Mouse (Mus musculus) kidney, postnatal 0 days (tissue): ENCODE data around the gene Fgfr2. TPM values are rescaled to one million over a fixed set of nuclear protein-coding genes. Genes with fewer than 3 reads are reported as not detected.
A peak's percentile ranks its signal among the peaks of the same experiment; 100 is the strongest.

Source experiments
- ATAC-seq: fragments of 200-750 bp; cut with Nextera tagmentation; replicated peaks from 2 replicates; pipeline ENCODE4 v1.8.0; 2017; ENCODE audit warnings: low read depth, moderate number of reproducible peaks, moderate TSS enrichment, moderate library complexity; ENCODE audit not compliant: low FRiP score
- DNase-seq: peaks from one replicate; pipeline ENCODE4 v3.0.0-alpha.2; 2016; ENCODE audit warnings: low spot score
- H3K27ac ChIP-seq: fragments of 300-500 bp; sonication (generic); 2 replicates; pipeline ENCODE4 v1.5.1; 2014; ENCODE audit warnings: mild to moderate bottlenecking
- H3K27me3 ChIP-seq: fragments of 300-500 bp; sonication (generic); 2 replicates; pipeline ENCODE4 v1.6.1; 2014; ENCODE audit warnings: low read length, mixed read lengths; ENCODE audit not compliant: insufficient read depth
- H3K36me3 ChIP-seq: fragments of 300-500 bp; sonication (generic); 2 replicates; pipeline ENCODE4 v1.6.1; 2014; ENCODE audit warnings: low read length, mixed read lengths; ENCODE audit not compliant: insufficient read depth
- H3K4me1 ChIP-seq: fragments of 300-500 bp; sonication (generic); replicated peaks from 2 replicates; pipeline ENCODE4 v1.6.1; 2014; ENCODE audit warnings: antibody characterized with exemption, low read length, mixed read lengths; ENCODE audit not compliant: insufficient read depth
- H3K4me2 ChIP-seq: fragments of 300-500 bp; sonication (generic); 2 replicates; pipeline ENCODE4 v1.6.1; 2014; ENCODE audit warnings: mild to moderate bottlenecking, low read length, moderate library complexity, mixed read lengths
- H3K4me3 ChIP-seq: fragments of 300-500 bp; sonication (generic); replicated peaks from 2 replicates; pipeline ENCODE4 v1.5.1; 2014; ENCODE audit warnings: low read depth, low read length
- H3K9ac ChIP-seq: fragments of 300-500 bp; sonication (generic); 2 replicates; pipeline ENCODE4 v1.6.1; 2014; ENCODE audit warnings: low read depth, low read length
- H3K9me3 ChIP-seq: fragments of 300-500 bp; sonication (generic); replicated peaks from 2 replicates; pipeline ENCODE4 v1.6.1; 2016; ENCODE audit warnings: low read length, inconsistent platforms, mixed read lengths
- CTCF ChIP-seq: IDR thresholded peaks from 2 replicates; pipeline ENCODE4 v1.5.1; 2016; ENCODE audit warnings: antibody characterized with exemption, low read depth, mild to moderate bottlenecking, moderate library complexity
- WGBS: fragments of 180-500 bp; shearing (Covaris S2); extraction: QIAGEN DNeasy Blood & Tissue Kit; methylation state at CpG from one replicate; pipeline ENCODE4 v1.1.7; 2014; 5-methylcytosine and 5-hydroxymethylcytosine counted together
- polyA plus RNA-seq: library from polyadenylated mRNA; unstranded; fragments of >200 nt; fragmentation: Nextera tagmentation; extraction: Ambion mirVana; gene quantifications from 2 replicates; pipeline ENCODE4 v1.2.1, GENCODE M21; 2015

Fgfr2 gene
- polyA plus RNA-seq, 1 experiment from 2014 or later = 79.8 TPM

- Histone ChIP-seq H3K4me2 (no peak overlapping the region), H3K4me1 (no peaks in the 10 kb centered on the region), H3K36me3 (no peaks in the 10 kb centered on the region), H3K9ac (no peak overlapping the region), H3K4me3 (no peak overlapping the region), H3K27ac (no peak overlapping the region), H3K27me3 (no peaks in the 10 kb centered on the region), H3K9me3 (no peaks in the 10 kb centered on the region)
- peak; percentile 36; the same call in 1 of the 2 replicates for TF ChIP-seq CTCF
- DNase-seq (no peak), ATAC-seq (no peak)
- WGBS = 81% methylated on average over 7 of the region's 7 CpGs
Measured at GRCm38 (mm10) chr7:132705130-132705529, 418.0 kb downstream of the Fgfr2 start.

- DNase-seq (no peak), ATAC-seq (no peak)
- H3K4me1 ChIP-seq = no peaks in the 10 kb centered on the region
- no peak overlapping the region for H3K4me3 ChIP-seq
- no peaks in the 10 kb centered on the region for H3K27me3 ChIP-seq
- H3K4me2 ChIP-seq = no peak overlapping the region
- no peak overlapping the region for H3K9ac ChIP-seq
- no peaks in the 10 kb centered on the region for H3K36me3 ChIP-seq
- WGBS = 89% methylated on average over 8 of the region's 8 CpGs
- H3K9me3 ChIP-seq = no peaks in the 10 kb centered on the region
- no peak overlapping the region for H3K27ac ChIP-seq
- TF ChIP-seq CTCF = no peak
Measured at GRCm38 (mm10) chr7:132704310-132704875, 418.8 kb downstream of the Fgfr2 start.

- TF ChIP-seq CTCF = no peak
- Histone ChIP-seq H3K9me3 (no peaks in the 10 kb centered on the region), H3K4me3 (no peak overlapping the region), H3K27ac (no peak overlapping the region), H3K9ac (no peak overlapping the region), H3K4me2 (no peak overlapping the region), H3K4me1 (no peaks in the 10 kb centered on the region), H3K36me3 (no peaks in the 10 kb centered on the region), H3K27me3 (no peaks in the 10 kb centered on the region)
- WGBS = 83% methylated on average over 9 of the region's 9 CpGs
- no peak for DNase-seq
- no peak for ATAC-seq
Measured at GRCm38 (mm10) chr7:132703515-132704309, 419.4 kb downstream of the Fgfr2 start.

- Histone ChIP-seq H3K27me3 (no peaks in the 10 kb centered on the region), H3K27ac (no peak overlapping the region), H3K4me3 (no peak overlapping the region), H3K9me3 (no peaks in the 10 kb centered on the region), H3K4me2 (no peak overlapping the region), H3K36me3 (no peaks in the 10 kb centered on the region), H3K4me1 (no peaks in the 10 kb centered on the region), H3K9ac (no peak overlapping the region)
- DNase-seq = no peak
- ATAC-seq = no peak
- WGBS = 61% methylated on average over 5 of the region's 5 CpGs
- TF ChIP-seq CTCF = no peak
Measured at GRCm38 (mm10) chr7:132702492-132703070, 420.6 kb downstream of the Fgfr2 start.

GRCm38 (mm10) chr7:132702024-132702423 is 421.1 kb downstream of the Fgfr2 start:
- Histone ChIP-seq H3K9ac (no peak overlapping the region), H3K4me2 (no peak overlapping the region), H3K36me3 (no peaks in the 10 kb centered on the region), H3K27ac (no peak overlapping the region), H3K4me1 (no peaks in the 10 kb centered on the region), H3K9me3 (no peaks in the 10 kb centered on the region), H3K4me3 (no peak overlapping the region), H3K27me3 (no peaks in the 10 kb centered on the region)
- no peak for DNase-seq
- ATAC-seq = no peak
- WGBS = 83% methylated on average over 3 of the region's 3 CpGs
- TF ChIP-seq CTCF = no peak

- H3K27ac ChIP-seq = no peak overlapping the region
Measured at GRCm38 (mm10) chr7:132701412-132701811, 421.7 kb downstream of the Fgfr2 start.

More at GRCm38 (mm10) chr7:132701412-132701811, 421.7 kb downstream of the Fgfr2 start:
- ATAC-seq (no peak), DNase-seq (no peak)
- H3K4me1 ChIP-seq = no peaks in the 10 kb centered on the region
- no peak for TF ChIP-seq CTCF
- H3K36me3 ChIP-seq = no peaks in the 10 kb centered on the region
- no peak overlapping the region for H3K4me3 ChIP-seq
- no peak overlapping the region for H3K4me2 ChIP-seq
- no peaks in the 10 kb centered on the region for H3K9me3 ChIP-seq
- H3K9ac ChIP-seq = no peak overlapping the region
- 79% methylated on average over 3 of the region's 3 CpGs for WGBS
- H3K27me3 ChIP-seq = no peaks in the 10 kb centered on the region
